Mouse (Mus musculus) testis, postnatal 14 days (tissue): ENCODE measurements around the gene Cdr2l.

Experiments
- DNase-seq: peaks from one replicate; pipeline ENCODE4 v3.0.0; 2021; ENCODE audit warnings: low spot score

Gene Cdr2l

DNA sequence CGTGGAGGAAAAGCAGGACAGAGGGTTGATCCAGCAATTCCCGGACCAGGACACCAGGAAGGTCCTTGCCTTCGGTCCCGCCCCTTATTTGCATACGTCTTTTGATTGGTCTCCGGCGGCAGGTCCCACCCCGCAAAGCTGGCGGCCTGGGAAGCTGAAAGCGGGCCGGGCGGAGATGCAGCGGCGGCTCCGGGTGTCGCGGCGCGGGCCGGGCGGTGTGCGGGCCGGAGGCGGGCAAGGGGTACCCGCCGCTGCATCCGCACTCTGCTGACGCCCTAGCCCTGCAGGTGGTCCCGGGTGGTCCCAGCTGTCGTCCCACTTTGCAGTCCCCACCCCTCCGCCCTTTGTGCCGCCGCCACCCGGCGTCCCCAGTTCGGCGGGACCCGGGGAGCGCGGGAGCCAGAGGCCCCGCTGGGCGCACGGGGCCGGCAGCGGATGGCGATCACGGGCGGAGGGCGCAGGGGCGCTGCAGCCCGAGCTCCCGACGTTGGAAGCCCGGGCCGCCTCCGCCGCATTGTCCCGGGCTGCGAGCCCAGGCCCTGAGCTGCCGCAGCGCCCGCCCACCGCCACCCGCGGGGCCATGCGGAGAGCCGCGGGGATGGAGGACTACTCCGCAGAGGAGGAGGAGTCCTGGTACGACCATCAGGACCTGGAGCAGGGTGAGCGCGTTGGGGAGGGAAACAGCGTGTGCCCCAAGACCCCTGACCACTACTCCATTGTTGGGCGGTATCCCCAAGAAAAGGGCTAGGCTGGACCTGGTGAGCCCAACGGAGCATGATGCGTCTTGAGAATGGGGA is at the start of gene Cdr2l:
TSS of gene Cdr2l (plus strand) at position 174 of the 797 bp plus-strand sequence.
- DNase-seq: peak; percentile 90

DNA sequence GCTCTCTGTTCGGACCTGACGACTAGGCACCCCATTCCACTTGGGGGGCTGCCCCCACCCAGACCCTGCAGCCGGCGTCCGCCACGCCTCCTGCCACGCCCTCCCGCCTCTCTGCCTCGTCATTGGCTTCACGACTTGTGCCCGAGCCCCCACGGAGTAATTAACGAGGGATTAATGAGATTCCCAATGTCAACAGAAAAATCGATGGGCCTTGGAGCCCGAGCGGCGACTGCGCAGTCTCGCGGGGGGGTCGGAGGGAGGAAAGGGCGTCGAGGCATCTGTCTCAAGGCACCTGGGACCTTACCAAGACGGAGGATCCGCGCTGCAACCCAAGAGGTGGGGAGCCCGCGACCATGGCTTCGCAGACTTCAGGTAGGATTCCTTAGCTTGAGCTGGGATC is 47.2 kb upstream of the Cdr2l start, which contains the start of gene Otop3:
TSS of gene Otop3 (plus strand) at position 201 of the 400 bp plus-strand sequence.
- no peak for DNase-seq

DNA sequence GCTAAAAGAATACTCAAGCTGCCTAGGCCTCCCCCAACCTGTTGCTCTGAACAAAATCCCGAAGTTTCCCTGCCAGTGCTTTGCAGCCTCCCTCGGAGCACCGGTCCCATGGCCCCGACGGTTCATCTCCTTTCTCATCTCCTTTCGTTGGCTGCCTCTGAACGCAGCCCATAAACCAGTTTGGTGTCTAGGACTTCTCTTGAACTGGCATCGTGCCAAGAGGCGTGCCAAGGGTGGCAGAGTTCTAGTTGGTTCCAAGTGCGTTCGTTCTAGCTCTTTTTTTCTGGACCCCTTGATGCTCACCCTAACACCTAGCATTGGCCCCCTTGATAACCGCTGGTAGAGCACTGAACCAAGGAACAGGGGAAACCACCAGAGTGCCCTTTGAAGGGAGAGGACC is 46.5 kb upstream of the Cdr2l start:
- DNase-seq: no peak

DNA sequence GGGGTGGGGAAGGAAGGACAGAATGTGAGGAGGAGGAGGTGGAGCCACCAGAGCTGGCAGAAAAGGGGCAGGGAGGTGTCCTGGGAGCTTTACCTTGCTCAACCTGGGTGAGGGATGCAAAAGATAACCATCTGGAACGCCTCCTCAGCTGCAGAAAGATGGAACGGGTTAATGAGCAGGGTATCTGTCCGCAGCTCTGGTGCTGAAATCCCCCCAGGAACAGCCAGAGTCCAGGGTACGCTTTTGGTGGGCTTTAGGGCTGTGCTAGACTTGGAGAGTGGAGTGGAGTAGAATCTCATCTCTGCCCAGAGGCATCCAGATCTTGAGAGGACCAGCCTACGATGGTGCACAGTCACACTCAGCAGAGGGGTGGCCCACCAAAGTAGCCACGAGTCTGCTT is 45.6 kb upstream of the Cdr2l start:
- no peak for DNase-seq

DNA sequence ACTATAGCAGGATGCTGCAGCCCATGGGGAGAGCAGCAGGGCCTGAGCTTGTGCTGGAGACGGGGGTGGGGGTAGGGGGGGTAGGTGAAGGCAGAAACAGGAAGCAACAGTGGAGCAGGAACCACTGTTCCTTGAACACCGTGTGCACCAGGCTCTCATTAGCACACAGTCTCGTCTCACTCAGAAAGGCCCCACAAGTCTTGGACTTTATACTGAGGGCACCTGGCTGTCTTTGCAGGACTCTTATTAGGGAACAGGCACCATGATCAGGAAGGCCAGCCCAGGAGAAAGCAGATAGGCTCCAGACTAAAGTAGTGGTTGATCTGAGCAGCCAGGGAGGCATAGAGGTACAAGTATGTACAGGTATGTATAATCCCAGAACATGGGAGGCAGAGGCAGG is 44.4 kb upstream of the Cdr2l start:
- DNase-seq: no peak

DNA sequence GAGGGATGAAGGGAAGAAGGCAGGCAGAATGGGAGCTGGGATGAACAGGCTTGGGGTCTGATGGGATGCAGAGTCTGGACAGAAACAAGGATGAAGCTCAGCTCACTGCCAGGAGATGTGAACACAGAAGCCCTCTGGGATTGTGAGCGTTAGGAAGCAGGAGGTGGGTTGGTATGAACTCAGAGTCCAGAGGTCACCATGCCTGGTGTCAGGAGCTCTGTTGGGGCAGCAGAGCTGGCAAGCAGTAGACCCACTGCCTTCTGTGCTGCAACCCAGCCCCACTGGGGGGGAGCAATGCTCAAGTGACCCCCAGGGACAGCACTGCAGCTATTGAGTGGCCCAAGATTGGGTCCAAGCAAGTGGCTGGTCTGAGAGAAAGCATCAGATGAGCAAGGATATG is 43.9 kb upstream of the Cdr2l start:
- DNase-seq: no peak

DNA sequence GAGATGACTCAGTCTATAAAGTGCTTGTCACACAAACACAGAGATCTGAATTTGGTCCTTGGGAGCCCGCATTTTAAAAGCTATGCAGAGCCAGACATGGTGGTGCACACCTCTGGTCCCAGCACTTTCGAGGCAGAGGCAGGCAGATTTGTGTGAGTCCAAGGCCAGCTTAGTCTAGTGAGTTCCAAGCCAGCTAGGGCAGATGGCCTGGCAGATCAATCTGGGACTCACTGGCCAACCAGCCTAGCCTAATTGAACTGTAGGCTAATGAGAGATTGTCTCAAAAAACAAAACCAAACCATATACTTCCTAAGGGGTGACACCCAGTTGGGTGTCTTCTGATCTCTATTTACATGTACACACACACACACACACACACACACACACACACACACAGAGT is 40.5 kb upstream of the Cdr2l start:
- DNase-seq: no peak

DNA sequence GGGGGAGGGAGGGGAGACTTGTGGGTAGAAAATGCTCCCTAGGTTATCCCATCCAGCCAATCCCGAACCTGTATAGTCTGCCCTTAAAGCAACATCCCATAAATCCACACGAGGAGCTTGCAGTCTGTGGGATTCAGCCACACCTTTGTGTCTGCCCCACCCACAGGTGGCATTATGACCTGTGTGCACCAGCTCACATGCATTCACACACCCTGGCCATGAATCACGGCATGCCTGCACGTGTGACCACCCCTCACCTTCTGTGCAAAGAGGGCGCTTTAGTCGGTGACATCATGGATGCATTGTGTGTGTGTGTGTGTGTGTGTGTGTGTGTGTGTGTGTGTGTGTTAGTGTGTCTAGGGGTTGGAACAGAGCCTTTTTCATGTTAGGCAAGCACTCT is 39.9 kb upstream of the Cdr2l start:
- DNase-seq: no peak

DNA sequence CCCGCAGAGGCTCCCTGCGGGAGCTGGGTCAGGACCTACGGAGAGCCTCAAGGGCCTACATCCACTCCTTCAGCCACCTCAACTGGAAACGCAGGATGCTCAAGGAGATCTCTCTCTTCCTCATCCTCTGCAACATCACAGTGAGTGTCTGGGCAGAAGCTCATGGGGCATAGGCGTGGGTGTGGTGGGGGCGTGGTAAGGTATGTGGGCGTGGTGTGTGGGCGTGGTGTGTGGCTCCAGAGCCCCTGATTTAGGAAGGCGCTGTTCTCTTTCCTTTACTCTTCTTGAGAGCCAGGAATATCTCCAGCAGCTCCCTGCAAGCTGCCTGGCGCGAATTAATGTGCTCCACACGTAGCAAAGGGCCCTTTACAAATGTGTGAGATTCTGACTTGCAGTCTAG is 36.7 kb upstream of the Cdr2l start:
- no peak for DNase-seq

DNA sequence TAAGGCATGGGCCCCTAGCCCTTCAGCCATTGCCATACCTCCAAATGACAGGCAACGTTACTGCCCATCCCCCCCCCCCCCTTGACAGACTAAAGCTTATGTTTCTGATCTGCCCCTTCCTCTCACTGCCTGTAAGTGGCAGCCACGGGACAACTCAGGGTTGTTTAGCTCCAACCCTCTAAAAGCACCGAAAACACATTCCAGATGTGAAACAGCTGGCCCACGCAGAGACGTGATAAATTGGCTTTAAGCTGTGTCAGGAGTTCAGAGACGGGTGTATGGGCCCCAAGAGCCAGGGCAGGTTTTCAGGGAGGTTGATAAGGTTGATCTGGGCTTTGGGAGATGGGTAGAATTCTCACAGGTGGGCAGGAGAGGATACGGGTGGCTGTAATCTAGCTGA is 36.2 kb upstream of the Cdr2l start:
- no peak for DNase-seq

DNA sequence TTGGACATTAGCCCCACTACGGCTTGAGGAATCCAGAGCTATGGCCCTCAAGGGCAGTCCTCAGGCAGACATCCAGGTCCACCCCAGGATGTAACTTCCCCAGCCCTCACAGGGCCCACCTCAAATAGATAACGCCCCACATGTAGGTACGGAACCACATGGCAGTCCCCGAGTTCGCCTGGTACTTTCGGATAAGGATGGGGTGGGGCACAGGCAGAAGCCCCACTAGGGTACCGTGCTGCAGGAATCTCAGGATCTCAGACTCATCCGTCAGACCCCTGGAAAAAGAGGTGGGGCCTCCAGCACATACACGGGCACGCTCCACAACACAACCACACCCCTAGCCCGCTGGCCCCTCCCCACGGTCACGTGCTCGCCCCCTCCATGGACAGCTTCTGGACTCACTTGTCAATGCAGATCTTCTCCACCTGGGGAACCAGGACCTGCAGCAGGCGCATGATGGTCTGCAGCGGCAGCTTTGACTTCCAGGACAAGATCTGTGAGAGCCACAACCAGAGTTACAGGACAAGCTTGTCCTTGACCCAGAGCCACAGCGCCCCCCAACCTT is 33.0 kb upstream of the Cdr2l start:
- no peak for DNase-seq

DNA sequence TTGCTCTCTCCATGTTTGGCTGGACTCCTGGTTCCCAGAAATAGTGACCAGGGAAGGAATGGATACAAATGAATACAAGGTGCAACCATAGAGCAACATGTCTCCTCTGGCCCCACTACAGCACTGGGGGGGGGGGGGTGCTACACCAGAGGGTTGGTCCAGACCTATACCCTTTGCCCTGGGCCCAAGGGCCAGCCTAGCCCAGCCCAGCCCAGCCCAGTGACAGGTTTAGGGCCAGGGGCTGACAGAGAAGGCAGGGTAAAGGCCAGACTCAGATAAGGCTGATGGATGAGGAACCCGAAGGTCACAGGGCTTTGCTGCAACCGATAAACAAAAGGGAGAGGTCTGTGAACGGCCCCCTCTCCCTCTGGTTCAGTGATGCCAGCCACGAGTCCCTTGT is 31.7 kb upstream of the Cdr2l start:
- no peak for DNase-seq

DNA sequence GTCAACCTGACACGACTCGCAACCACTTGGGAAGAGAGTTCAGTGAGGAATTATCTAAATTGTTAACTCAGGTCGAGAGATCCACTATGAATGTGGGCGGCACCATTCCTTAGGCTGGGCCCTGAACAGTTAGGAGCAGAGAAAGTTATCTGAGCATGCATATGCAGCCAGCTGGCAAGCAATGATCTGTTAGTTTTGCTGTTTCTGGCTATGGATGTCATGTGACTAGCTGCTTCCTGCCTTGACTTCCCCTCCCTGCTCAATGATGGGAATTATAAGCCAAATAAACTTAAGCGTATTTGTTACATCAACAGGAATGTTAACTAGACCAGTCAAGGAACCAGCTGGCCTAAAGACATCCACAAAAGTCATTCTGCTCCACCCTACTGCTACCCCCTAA is 28.3 kb upstream of the Cdr2l start:
- DNase-seq: no peak

DNA sequence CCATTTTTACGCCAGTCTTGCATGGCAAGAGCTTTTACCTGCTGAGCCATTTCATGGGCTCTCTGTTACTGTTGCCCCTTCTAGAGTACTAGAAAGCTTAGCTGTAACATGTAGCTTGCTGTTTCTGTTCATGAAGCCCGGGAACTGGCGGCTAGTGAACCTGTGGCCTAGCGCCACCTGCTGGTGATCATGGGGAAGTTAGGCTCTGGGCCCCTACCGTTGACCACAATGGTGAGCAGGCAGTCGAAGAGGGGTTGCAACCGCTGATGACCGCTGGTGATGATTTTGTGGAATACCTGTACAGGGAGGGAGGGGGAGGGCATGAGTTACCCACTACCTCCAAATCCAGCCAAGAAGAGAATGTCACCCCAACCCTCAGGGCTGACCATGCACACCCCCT is 27.5 kb upstream of the Cdr2l start:
- peak; percentile 64 for DNase-seq

DNA sequence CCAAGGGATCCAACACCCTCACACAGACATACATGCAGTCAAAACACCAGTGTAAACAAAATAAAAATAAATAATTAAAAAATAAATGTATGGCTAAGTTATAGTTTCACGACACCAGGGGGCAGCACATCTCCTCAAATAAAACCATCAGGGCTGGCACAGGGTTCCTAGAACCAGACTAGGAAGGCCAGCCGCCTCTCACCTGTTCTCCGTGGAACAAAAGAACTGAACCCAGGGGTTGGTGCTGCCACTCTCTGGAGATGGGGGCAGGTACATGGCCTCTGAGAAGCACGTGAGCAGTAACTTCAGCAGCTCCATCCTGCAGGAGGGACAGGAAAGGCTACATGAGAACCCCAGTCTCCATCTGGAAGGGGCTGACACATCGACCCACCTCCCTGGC is 23.2 kb upstream of the Cdr2l start:
- no peak for DNase-seq

DNA sequence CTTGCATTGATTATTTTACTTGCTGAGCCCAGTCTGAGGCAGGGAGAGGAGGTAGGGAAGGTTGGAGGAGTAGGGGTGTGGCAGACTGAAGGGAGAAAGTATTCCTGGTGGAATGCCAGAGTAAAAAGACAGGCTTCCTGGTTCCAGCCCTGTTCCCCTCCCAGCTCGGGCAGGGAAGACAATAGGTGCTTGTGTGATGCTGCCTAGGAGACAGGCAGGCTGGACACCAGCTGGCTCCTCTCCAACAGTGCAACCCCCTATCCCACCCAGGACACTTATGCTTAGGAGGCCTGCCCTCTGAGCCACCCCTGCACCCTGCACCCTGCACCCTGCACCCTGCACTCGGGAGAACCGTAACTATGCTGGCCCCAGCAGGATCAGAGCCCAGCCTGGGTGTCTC is 22.4 kb upstream of the Cdr2l start:
- DNase-seq: no peak

DNA sequence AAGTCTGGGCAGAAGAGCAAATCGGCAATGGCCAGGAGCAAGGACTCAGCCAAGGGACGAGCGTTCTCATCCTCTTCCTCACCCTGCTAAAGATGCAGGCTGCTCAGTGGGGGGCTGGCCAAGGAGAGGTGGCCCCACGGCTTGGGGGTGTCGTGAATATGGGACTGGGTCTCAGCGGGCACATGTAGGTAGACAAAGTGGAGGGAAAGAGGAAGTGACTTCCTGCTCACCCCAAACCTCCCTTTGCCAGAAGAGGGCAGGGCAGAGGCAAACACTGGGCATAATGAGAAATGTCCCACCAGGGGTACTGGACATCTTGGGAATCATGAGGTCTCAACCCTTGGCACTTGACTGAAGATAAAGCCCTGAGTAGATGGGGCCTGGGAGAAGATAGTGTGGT is 22.0 kb upstream of the Cdr2l start:
- no peak for DNase-seq

DNA sequence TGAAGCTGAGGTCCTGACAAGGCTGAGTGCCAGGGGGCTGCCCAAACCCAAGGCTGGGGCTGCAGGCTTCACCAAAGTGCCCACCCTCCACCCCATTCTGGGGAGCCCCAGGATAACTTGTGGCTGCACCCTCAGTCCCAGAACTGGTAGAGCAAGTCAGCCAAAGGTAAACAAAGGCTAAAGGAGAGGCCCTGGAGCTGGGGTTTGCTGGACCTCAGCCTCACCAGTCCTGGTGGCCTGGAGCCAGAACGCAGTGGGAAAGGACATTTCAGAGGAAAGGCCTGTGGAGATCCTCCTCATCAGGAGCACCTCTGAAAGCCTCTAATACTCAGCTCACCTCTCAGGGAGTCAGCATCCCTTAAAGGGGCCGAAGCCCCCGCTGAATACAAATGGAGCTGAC is 17.6 kb upstream of the Cdr2l start:
- no peak for DNase-seq

DNA sequence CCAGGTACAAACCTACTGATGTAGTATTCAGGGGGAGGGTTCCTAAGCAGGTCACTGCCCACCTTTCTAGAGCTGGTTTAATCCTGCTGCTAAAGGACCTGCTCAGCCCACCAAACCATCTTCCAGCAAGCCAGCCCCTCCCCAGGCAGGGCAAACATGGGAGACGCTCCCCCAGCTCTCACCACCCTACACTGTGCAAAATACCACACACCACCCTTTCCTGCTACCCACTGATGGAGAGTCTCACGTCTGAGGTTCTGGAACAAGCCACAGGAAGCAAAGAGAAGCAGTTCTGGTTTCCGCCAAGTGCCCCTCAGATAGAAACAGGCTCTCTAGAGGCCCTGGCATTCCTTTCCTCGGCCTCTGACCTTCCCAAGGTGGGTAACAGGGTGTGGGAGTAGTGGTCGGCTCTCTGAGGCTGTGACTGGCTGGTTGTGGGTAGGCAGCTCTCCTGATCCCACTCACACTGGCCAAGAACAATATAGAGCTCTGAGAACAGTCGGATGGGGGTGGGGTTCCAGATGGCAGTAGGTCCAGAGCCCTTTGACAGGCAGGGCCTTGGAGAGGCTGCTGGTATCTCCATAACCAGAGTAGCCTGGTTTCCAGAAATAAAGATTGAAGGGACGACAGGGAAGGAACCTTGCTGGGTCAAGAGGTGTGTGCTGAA is 15.5 kb upstream of the Cdr2l start:
- DNase-seq: no peak

DNA sequence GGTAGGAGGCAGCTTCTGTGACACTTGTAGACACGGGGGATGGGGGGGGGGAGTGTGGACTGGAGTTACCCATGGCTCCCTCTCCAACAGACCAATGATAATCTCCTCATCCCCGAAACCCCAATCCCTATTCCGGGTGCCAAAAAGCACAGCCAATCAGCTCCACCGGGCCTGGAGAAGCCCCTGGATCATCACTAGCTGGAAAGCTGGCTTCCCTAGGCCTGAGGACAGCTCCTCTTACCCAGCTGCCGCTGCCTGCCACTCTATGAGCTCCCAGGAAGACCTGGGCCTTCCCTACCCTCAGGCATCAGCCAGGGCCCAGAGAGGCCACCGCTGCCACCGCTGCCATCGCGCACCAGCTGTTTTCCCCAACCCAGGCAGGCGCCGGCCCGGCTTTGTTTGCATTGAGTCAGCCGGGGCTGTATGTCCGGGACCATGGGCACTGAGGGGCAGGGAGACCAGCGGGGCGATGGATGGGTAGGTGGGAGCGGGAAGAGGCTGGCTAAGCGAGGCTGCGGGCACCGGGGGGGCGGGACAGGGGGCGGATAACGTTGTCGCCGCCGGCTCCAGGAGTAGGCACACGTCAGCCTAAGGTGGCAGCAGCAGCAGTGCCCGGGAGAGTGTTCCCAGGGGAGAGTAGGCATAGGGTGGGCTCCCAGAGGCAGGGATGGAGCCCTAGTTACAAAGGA is 14.9 kb upstream of the Cdr2l start:
- DNase-seq: no peak

DNA sequence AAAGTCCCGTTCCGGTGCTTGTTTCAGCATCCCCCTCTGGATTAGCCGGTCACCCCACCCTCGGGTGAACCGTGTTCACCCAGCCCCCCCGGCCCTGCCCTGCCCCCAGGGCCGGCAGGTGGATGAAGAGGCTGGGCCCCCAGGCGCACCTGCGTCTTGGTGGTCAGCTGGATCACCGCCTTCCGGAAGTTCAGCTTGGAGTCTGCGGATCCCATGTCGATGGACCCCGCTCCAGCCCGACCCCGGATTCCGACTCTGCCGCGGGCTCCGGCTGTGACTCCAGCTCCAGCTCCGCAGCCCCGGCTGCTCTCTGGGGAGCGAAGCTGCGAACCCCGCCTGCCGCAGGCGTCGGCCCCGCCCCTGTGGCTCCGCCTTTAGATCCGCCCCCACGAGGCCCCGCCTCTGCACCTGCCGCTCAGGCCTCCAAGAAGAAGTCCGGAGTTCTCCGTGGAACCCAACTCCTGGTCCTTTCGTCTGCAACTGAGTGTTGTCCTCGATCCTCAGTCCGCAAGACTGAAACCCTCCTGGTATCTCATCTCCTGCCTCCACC is 14.2 kb upstream of the Cdr2l start, which contains the start of gene Hid1:
TSS of gene Hid1 (minus strand) at position 362 of the 550 bp plus-strand sequence.
- peak; percentile 77 for DNase-seq

DNA sequence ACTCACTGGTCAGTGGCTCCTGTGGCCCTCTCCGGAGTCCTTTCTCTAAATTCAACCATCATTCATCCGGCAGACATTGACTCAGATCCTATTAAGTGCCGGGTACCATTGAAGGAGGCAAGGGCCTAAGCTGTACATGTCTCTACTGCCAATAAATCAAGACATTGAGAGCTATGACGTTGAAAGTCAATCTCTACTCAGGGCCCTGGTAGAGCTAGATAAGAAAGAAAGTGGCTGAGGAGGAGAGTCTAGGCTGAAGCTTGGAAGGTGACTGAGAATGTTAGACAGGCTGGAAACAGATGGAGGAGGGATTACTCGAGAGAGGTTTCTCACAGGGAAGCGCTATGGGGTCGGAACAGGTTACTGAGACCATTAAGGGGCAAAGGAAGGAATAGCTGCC is 11.3 kb upstream of the Cdr2l start:
- no peak for DNase-seq
